21 mouse cellular contexts compared by ENCODE assay signal in genomic region chr7:122229306-122229705, GRCm38 (mm10). TPM values are rescaled to one million over a fixed set of nuclear protein-coding genes. Genes with fewer than 3 reads are reported as not detected.
"Had no signal": no experiment of that assay in that cellular context is flagged by ENCODE, and none has a peak within 500 bp of the region (broad histone marks: within the 10 kb centered on the region; RNA-seq: fewer than 3 reads in every experiment).

No protein-coding gene starts in this region.

- ATAC-seq: liver, embryonic 12.5 days; liver, postnatal 0 days; lung, postnatal 0 days; midbrain, embryonic 13.5 days; midbrain, embryonic 15.5 days; midbrain, embryonic 16.5 days had no signal

- DNase-seq: left cerebral cortex, postnatal 4 days; liver; liver, embryonic 13.5 days; liver, postnatal 0 days; lung, adult 18-20 months; lung, adult 2 months; lung, embryonic 14.5 days; lung, postnatal 10 days; lung, postnatal 14 days; lung, postnatal 36 days; lung, postnatal 4 days; midbrain, embryonic 14.5 days had no signal

RNA-seq across cellular contexts. Expression of gene Chp2, which starts 10.0 kb away (rescaled TPM):
- total RNA-seq: megakaryocyte progenitor cell, adult 5-6 weeks; monocyte, adult 5-6 weeks had no signal

RNA-seq across cellular contexts. Expression of gene Ern2, which starts 43.3 kb away (rescaled TPM):
- total RNA-seq: liver, adult 2 months; megakaryocyte progenitor cell, adult 5-6 weeks; megakaryocyte, adult 5-6 weeks; monocyte, adult 5-6 weeks had no signal
